Mouse (Mus musculus) kidney, adult 2 months (tissue): ENCODE measurements at regions not wholly inside any gene's neighbourhood (a gene's known extent, or its start where the extent isn't known, plus 50 kb on each side); places are given as distances from the start of the nearest gene placed in this dataset.

Experiments used
- DNase-seq: peaks from one replicate; pipeline ENCODE4 v3.0.0; 2021
- H3K27ac ChIP-seq: fragments of 200-500 bp; 2 replicates; pipeline ENCODE4 v1.5.1; 2012; ENCODE audit warnings: low read depth, low read length, control low read depth, inconsistent platforms; ENCODE audit not compliant: insufficient read depth
- H3K27me3 ChIP-seq: fragments of 200-500 bp; replicated peaks from 2 replicates; pipeline ENCODE4 v1.6.1; 2012; ENCODE audit warnings: mild to moderate bottlenecking, moderate library complexity, low read length, inconsistent platforms; ENCODE audit not compliant: control insufficient read depth, insufficient read depth
- H3K36me3 ChIP-seq: fragments of 200-500 bp; 2 replicates; pipeline ENCODE4 v1.6.1; 2012; ENCODE audit warnings: mild to moderate bottlenecking, moderate library complexity, low read length, inconsistent platforms; ENCODE audit not compliant: control insufficient read depth, insufficient read depth
- H3K4me1 ChIP-seq: fragments of 200-500 bp; 2 replicates; pipeline ENCODE4 v1.6.1; 2011; ENCODE audit warnings: low read length; ENCODE audit not compliant: control insufficient read depth, insufficient read depth
- H3K4me3 ChIP-seq: fragments of 200-500 bp; 2 replicates; pipeline ENCODE4 v1.5.1; 2011; ENCODE audit warnings: mild to moderate bottlenecking, low read depth, low read length, control low read depth; ENCODE audit not compliant: insufficient read depth
- CTCF ChIP-seq: fragments of 200-500 bp; conservative IDR thresholded peaks from 2 replicates; pipeline ENCODE4 v1.5.1; 2011; ENCODE audit warnings: low read depth, mild to moderate bottlenecking, control low read depth, low read length, moderate library complexity, mixed read lengths; ENCODE audit not compliant: insufficient read depth, insufficient read length
- POLR2A ChIP-seq: fragments of 200-500 bp; IDR thresholded peaks from one replicate; pipeline ENCODE4 v1.6.1; 2011; ENCODE audit warnings: low read depth, low read length, control low read depth
- WGBS: fragments of 180-500 bp; shearing (Covaris S2); methylation state at CpG from one replicate; pipeline ENCODE4 v1.1.7; 2018; 5-methylcytosine and 5-hydroxymethylcytosine counted together

DNA sequence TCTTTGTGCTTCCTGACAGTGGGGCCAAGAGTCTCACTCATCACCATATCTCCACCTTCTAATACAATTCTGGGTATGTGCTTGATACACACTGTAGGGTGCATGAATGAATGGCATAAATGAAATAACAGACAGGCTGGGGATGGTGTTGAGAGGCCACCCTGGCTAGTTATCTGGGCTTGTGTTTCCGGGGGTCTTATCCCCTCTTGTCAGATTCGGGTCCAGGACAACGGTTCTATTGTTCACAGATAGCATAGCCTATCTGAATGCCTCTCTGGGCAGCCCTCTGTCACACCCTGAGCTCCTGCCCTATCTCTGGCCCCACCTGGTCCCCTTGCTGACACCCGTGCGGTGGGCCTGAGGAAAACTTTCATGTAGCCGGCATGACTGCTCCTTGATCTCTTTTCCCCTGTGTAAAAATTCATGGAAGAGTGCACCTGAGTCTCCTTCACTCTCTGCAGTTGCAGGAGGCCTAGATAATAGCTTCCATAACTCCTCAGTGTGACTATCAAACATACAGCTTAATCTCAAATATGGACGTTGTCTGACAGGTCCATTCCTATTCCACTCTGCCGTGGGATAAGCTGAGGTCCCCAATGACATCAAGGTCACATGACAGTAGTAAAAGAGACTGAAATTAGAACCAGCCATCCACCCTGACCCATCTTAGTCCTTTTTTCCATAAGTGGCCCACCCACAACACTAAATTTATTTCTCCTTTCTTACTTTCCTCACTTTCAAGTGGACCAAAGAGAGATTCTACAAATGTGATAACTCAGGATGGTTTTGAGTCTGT, 1298.4 kb upstream of the A1bg start:
- Histone ChIP-seq H3K4me1 (no peaks in the 10 kb centered on the region), H3K36me3 (no peaks in the 10 kb centered on the region), H3K27me3 (no peaks in the 10 kb centered on the region), H3K4me3 (no peak overlapping the region), H3K27ac (no peak overlapping the region)
- no peak for TF ChIP-seq CTCF
- no peak for TF ChIP-seq POLR2A
- DNase-seq, result no peak
- 88% methylated on average over 8 of the region's 8 CpGs for WGBS

DNA sequence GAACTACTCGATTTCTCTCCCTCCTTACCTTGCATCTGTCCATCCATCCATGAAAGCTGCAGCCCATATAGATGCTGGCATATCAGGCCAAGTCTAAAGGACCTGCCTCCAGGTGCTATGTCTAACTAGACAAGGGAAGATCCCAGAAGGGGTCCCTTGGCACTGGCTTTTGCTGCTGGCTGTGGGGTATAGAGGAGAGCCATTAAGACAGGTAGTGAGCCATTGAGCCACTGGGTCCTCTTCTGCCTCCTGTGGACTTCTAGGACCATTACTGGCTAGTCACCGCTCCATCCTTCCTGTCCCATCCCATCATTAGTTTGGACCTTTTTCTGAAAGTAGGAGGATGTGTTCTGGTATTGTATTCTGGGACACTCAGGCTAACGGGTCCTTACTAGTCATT, 1297.8 kb upstream of the A1bg start:
- 88% methylated on average over 3 of the region's 3 CpGs for WGBS
- no peak overlapping the region for H3K4me3 ChIP-seq
- no peak overlapping the region for H3K27ac ChIP-seq
- no peaks in the 10 kb centered on the region for H3K36me3 ChIP-seq
- DNase-seq, result no peak
- no peaks in the 10 kb centered on the region for H3K27me3 ChIP-seq
- no peak for TF ChIP-seq POLR2A
- no peak for TF ChIP-seq CTCF
- no peaks in the 10 kb centered on the region for H3K4me1 ChIP-seq

DNA sequence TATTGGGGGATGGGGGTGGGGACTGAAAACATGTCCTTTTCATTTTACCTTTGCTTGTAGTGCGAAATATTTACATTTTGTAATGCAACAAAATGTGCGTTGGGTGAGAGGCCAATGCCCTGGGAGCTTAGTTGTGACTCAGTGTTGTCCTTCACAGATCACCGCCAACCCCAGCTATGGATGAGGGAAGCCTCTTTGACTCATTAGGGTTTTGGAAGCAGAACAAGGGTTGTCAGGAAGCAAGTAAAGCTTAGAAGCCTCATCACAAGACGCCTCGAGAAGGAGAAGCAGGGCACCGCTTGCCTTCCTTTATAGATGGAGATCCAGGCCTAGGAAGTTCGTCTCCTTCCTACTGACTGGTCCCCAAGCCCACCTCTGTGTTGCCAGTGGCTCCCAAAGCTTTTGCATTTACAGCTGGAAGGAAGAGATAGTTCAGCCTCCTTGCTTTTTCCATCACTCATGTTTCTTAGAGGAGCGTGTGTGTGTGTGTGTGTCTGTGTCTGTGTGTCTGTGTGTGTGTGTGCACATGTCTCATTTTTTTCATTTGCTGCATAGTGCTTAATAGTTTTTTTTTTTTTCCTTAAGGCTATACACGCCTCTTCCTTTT, 1297.2 kb upstream of the A1bg start:
- Histone ChIP-seq H3K4me3 (no peak overlapping the region), H3K27ac (no peak overlapping the region), H3K27me3 (no peaks in the 10 kb centered on the region), H3K4me1 (no peaks in the 10 kb centered on the region), H3K36me3 (no peaks in the 10 kb centered on the region)
- DNase-seq, result no peak
- 93% methylated on average over 9 of the region's 9 CpGs for WGBS
- TF ChIP-seq POLR2A, result no peak
- no peak for TF ChIP-seq CTCF

DNA sequence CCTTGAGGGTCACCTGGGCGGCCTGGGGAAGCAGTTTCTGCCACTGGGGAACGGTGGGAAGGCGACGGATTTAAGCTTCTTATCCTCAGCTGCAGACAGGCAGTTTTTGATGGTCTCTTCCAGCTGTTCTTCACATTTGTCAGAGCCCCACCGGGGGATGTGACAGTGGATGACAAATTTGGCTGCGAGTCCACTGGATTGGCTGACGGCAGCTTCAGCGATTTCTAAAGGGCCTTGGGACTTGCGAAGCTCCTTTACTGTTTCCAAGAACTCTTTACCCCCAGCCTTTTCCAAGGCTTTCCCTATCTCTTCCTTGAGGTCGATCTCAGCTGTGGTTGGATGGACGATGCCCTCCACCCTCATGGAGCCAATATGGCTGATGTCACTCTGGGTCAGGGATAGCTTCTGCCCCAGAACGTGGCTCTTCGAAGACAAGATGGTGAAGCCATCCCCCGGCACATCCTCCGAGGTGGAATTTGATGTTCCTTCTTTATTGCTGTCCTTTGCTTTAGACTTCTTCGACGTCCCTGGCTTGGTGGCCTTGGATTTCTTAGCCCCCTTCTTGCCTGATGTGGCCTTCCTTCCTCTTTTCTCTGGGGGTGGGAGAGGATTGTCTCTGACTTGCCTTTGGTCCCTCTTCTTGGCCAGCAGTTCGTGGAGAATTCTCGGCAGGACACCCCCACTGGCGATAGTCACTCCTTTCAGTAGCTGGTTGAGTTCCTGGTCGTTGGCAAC, 1295.7 kb upstream of the A1bg start:
- Histone ChIP-seq H3K27me3 (no peaks in the 10 kb centered on the region), H3K4me3 (no peak overlapping the region), H3K4me1 (no peaks in the 10 kb centered on the region), H3K27ac (no peak overlapping the region), H3K36me3 (no peaks in the 10 kb centered on the region)
- DNase-seq, result no peak
- WGBS, result 94% methylated on average over 21 of the region's 21 CpGs
- TF ChIP-seq POLR2A (no peak), CTCF (no peak)

DNA sequence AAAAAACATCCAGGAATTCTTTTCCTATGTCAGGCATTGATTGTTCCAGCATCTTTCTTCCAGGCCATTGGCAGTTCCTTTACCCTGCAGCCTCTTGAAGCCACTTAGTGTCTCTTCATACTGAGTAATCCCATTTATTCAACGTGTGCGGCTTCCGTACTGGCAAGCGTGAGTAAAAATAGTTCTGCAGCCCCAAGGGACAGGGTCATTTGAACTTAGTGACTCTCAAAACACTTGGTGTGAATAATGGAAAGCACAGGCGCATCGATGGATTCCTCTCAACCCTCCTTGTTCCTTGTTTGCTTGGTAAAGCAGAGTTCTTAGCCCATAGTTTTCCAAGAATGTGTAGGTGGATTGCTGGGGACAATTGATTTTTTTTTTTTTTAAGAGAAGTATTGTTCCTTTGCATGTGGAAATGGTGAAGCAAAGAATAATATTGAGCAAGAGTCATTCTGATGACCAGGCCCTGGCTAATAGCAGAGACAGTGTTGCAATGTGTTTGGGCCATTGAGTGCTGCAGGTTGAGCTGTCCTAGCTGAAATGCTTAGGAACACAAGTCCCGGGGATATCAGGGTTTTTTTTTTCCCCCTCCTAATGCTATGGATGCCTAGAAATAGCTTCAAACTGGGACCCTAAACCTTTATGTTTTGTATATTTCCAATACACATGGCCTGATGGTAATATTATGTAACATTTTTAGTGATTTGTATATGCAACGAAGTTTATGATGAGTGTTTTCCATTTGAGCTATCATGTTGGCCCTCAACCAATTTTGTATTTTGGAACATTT, 1294.1 kb upstream of the A1bg start:
- Histone ChIP-seq H3K4me1 (0 out of 2 replicates have a peak, but pooled peaks cover 4% of the 10 kb centered on the region), H3K27me3 (no peaks in the 10 kb centered on the region), H3K36me3 (no peaks in the 10 kb centered on the region), H3K27ac (no peak overlapping the region), H3K4me3 (no peak overlapping the region)
- WGBS, result 72% methylated on average over 8 of the region's 8 CpGs
- peak; percentile 44 for DNase-seq
- no peak for TF ChIP-seq CTCF
- TF ChIP-seq POLR2A, result no peak

DNA sequence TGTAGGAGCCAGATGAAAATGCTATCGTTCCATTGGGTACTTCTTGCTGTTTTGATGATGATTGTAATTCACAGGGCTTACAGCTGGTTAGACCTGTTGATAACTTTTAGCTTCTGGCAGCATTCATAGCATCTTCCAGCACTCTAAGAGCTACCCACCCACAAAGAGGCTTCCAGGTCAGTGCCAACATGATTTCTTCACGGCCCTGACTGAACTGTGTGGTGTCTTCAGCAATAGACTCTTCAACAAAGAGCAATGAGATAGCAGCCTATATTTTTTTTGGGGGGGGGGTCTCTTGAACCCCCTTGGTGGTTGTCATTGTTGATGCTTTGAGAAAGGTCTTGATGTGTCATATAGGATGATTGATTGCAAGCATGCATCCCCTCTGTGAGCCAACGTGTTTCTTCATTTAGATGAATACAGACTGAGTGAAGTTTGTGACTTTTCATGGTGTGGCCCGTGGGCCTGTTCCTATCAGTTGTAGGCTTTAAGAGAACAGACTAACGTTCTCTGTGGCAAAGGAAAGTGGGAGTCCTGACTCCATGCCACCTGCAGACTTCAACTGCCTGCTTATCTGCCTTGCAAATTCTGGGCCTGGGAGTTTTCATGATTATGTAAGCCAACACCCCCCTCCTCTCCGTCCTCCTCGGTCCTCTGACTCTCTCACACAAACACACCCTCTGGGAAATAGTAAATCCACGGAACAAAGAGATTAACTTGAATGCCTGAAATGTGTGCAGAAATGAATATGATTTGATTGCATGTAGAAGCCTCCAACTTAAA, 1293.0 kb upstream of the A1bg start:
- 0 out of 2 replicates have a peak, but pooled peaks cover 4% of the 10 kb centered on the region for H3K4me1 ChIP-seq
- TF ChIP-seq POLR2A (no peak), CTCF (no peak)
- no peaks in the 10 kb centered on the region for H3K27me3 ChIP-seq
- H3K27ac ChIP-seq, result no peak overlapping the region
- no peak for DNase-seq
- 69% methylated on average over 8 of the region's 8 CpGs for WGBS
- H3K4me3 ChIP-seq, result no peak overlapping the region
- no peaks in the 10 kb centered on the region for H3K36me3 ChIP-seq
